Mouse (Mus musculus): ENCODE results near the gene Pycr2. TPM values are rescaled to one million over a fixed set of nuclear protein-coding genes. Genes with fewer than 3 reads are reported as not detected.

Gene Pycr2
- total RNA-seq, 2 experiments from 2014 or later: 34.2 to 70.4 TPM

GRCm38 (mm10) chr1:180903666-180904038, 441 bp upstream of the Pycr2 start:
- peak; percentile 3; the same call in 1 of the 2 replicates for ATAC-seq (replicated peaks; ENCODE audit: low FRiP score, low TSS enrichment, poor library complexity, severe bottlenecking)

- ATAC-seq (replicated peaks; ENCODE audit: low FRiP score, low TSS enrichment, poor library complexity, severe bottlenecking): no peak
These were observed 655 bp downstream of the Pycr2 start for GRCm38 (mm10) chr1:180904815-180905080.

- ATAC-seq (replicated peaks; ENCODE audit: low FRiP score, low TSS enrichment, poor library complexity, severe bottlenecking): no peak
These were observed 1.2 kb downstream of the Pycr2 start for GRCm38 (mm10) chr1:180905307-180905706.

GRCm38 (mm10) chr1:180905876-180906275, 1.8 kb downstream of the Pycr2 start:
- ATAC-seq (replicated peaks; ENCODE audit: low FRiP score, low TSS enrichment, poor library complexity, severe bottlenecking): no peak

- ATAC-seq (replicated peaks; ENCODE audit: low FRiP score, low TSS enrichment, poor library complexity, severe bottlenecking): no peak; the same call in 1 of the 2 replicates
These were observed 2.5 kb downstream of the Pycr2 start for GRCm38 (mm10) chr1:180906461-180907147.

- ATAC-seq (replicated peaks; ENCODE audit: low FRiP score, low TSS enrichment, poor library complexity, severe bottlenecking): 0 out of 2 replicates have a peak, but pooled peaks have one; percentile 16
These were observed 7.0 kb downstream of the Pycr2 start for GRCm38 (mm10) chr1:180911138-180911537.

- peak; percentile 76 for ATAC-seq (replicated peaks; ENCODE audit: low FRiP score, low TSS enrichment, poor library complexity, severe bottlenecking)
These were observed 7.7 kb downstream of the Pycr2 start for GRCm38 (mm10) chr1:180911653-180912287.

- no peak for ATAC-seq (replicated peaks; ENCODE audit: low FRiP score, low TSS enrichment, poor library complexity, severe bottlenecking)
These were observed 8.7 kb downstream of the Pycr2 start for GRCm38 (mm10) chr1:180912792-180913191.

GRCm38 (mm10) chr1:180913797-180914196, 9.7 kb downstream of the Pycr2 start:
- ATAC-seq (replicated peaks; ENCODE audit: low FRiP score, low TSS enrichment, poor library complexity, severe bottlenecking): no peak

- ATAC-seq (replicated peaks; ENCODE audit: low FRiP score, low TSS enrichment, poor library complexity, severe bottlenecking): no peak
These were observed 12.3 kb downstream of the Pycr2 start for GRCm38 (mm10) chr1:180916425-180916824.

- no peak for ATAC-seq (replicated peaks; ENCODE audit: low FRiP score, low TSS enrichment, poor library complexity, severe bottlenecking)
These were observed 13.0 kb downstream of the Pycr2 start for GRCm38 (mm10) chr1:180917053-180917452.

GRCm38 (mm10) chr1:180919686-180920085, 15.6 kb downstream of the Pycr2 start:
- peak; percentile 68 for ATAC-seq (replicated peaks; ENCODE audit: low FRiP score, low TSS enrichment, poor library complexity, severe bottlenecking)

- ATAC-seq (replicated peaks; ENCODE audit: low FRiP score, low TSS enrichment, poor library complexity, severe bottlenecking): peak; percentile 34; the same call in 1 of the 2 replicates
These were observed 18.4 kb downstream of the Pycr2 start for GRCm38 (mm10) chr1:180922273-180923048.

- no peak for ATAC-seq (replicated peaks; ENCODE audit: low FRiP score, low TSS enrichment, poor library complexity, severe bottlenecking)
These were observed 20.6 kb downstream of the Pycr2 start for GRCm38 (mm10) chr1:180924737-180925136.

GRCm38 (mm10) chr1:180926286-180926685, 22.2 kb downstream of the Pycr2 start:
- ATAC-seq (replicated peaks; ENCODE audit: low FRiP score, low TSS enrichment, poor library complexity, severe bottlenecking): no peak

GRCm38 (mm10) chr1:180929599-180929998, 25.5 kb downstream of the Pycr2 start:
- ATAC-seq (replicated peaks; ENCODE audit: low FRiP score, low TSS enrichment, poor library complexity, severe bottlenecking): peak; percentile 69

- ATAC-seq (replicated peaks; ENCODE audit: low FRiP score, low TSS enrichment, poor library complexity, severe bottlenecking): no peak
These were observed 27.0 kb downstream of the Pycr2 start for GRCm38 (mm10) chr1:180931106-180931505.

- ATAC-seq (replicated peaks; ENCODE audit: low FRiP score, low TSS enrichment, poor library complexity, severe bottlenecking): no peak
These were observed 29.6 kb downstream of the Pycr2 start for GRCm38 (mm10) chr1:180933659-180934058.

- ATAC-seq (replicated peaks; ENCODE audit: low FRiP score, low TSS enrichment, poor library complexity, severe bottlenecking): no peak
These were observed 30.6 kb downstream of the Pycr2 start, which contains the start of gene Lefty1 for GRCm38 (mm10) chr1:180934467-180935419. Gene Lefty1 (plus strand): TSS chr1:180935022.

Data from megakaryocyte-erythroid progenitor cell, adult 5-6 weeks (primary cell).